Mouse (Mus musculus) bone marrow macrophage, adult 2 months (primary cell): ENCODE results near the gene Hist1h4d.

Source experiments
- CTCF ChIP-seq: IDR thresholded peaks from 2 replicates; pipeline ENCODE4 v1.5.1; 2012; ENCODE audit warnings: low read depth, mild to moderate bottlenecking, low read length, moderate library complexity
- POLR2A ChIP-seq: IDR thresholded peaks from 2 replicates; pipeline ENCODE4 v1.6.1; 2012; ENCODE audit warnings: mild to moderate bottlenecking, low read depth, low read length, borderline replicate concordance

DNA sequence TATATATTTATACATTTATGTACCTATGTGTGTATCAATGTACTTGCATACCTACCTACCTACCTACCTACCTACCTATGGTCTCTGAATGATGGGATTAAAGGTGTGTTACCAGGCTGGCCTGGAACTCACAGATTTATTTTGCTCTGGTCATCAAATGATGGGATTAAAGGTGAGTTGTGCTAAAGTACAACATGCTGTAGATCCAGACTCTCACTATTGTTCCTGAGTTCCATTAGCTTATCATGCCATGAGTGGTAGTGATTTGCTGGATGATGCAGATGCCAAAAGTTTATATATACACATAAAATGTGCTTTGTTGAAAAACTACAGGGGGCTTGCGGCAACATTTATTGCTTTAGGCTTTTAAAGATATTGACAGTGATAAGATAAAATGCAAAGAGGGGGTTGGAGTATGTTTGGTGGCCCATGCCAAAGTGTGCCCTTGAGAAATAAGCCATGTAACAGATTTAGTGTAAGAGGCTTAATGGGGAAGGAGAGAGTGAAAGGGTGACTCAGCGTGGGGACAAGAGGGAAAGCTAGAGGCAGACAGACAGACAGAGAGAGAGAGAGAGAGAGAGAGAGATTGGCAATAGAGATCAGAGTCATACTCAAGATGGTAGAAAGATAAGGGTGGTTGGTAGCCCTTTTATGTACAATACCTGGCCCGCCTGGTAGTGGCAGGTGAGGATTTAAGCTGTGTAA, 44.2 kb upstream of the Hist1h4d start:
- no peak for TF ChIP-seq CTCF
- no peak for TF ChIP-seq POLR2A
